Mouse (Mus musculus) embryo, embryonic 9.5 days (tissue): ENCODE measurements around the gene Mlana.

ENCODE experiments used
- DNase-seq: peaks from one replicate; pipeline ENCODE4 v3.0.0-alpha.2; 2017; ENCODE audit errors: extremely low spot score

The Mlana gene

DNA sequence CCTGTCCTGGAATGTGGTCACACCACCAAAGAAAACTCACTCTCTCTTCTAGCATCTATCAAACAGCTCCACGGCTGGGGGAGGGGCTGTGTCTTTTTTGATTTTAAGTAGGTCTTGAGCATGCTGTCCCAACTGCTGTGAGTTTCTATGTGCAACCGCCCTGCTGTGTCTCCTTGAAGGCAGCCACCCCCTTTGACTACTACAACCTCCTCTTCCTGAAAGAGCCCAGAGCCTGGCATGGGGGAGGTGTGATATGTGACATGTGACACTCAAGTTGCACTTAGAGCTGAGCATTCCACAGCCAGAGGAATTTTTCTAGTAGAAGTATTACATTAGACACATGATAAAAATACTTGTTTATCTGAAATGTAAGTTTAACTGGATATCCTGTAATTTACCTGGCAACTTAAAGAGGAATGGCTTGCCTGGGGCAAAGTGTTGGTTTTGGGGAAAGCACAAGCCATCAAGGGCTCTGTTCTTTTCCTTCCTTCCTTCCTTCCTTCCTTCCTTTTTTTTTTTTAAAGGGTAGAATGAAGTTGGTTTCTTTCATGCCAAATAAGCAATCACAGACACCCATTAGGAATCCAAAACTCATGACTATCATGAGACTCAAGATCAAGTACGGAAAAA, at the start of gene Mlana:
Gene Mlana (plus strand): TSS at position 580 of the 630 bp plus-strand sequence.
- no peak for DNase-seq

- DNase-seq = no peak
Measured at GRCm38 (mm10) chr19:29648550-29648914, 49.1 kb upstream of the Mlana start.

DNA sequence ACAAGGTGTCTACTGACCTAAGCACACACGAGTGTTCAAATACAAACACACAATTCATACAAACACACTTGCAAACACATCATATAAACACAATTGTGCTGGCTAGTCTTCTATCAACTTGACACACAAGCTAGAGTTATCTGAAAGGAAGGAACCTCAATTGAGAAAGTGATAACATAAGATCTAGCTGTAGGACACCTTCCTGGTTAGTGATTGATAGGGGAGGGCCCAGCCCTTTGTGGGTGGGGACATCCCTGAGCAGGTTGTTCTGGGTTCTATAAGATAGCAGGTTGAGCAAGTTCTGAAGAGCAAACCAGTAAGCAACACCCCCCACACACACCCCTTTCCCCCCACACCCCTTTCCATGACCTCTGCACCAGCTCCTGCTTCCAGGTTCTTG, 47.9 kb upstream of the Mlana start:
- no peak for DNase-seq

- DNase-seq = no peak
Measured at GRCm38 (mm10) chr19:29653768-29654265, 43.8 kb upstream of the Mlana start.

GRCm38 (mm10) chr19:29655148-29655547, 42.5 kb upstream of the Mlana start:
- DNase-seq = no peak

- DNase-seq = no peak
Measured at GRCm38 (mm10) chr19:29656029-29656428, 41.6 kb upstream of the Mlana start.

DNA sequence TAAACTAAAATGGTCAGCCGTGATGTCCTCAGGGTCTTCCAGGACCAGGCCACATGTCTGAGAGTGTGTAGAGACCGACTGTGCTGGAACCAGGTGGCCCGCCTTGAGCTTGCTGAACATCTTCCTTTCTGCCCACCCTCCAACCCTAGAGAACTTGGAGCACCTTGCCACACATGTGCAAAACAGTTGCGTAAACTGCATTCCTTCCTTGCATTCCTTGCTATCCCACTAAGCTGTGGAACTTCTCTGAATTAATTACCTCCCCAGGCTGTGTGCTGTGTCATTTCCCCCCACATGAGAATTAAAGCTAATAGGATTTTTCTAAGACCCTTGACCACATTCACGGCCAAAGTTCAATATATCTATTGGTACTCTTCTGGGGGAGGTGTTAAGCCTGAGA, 41.0 kb upstream of the Mlana start:
- no peak for DNase-seq

GRCm38 (mm10) chr19:29657033-29657432, 40.6 kb upstream of the Mlana start:
- no peak for DNase-seq

DNA sequence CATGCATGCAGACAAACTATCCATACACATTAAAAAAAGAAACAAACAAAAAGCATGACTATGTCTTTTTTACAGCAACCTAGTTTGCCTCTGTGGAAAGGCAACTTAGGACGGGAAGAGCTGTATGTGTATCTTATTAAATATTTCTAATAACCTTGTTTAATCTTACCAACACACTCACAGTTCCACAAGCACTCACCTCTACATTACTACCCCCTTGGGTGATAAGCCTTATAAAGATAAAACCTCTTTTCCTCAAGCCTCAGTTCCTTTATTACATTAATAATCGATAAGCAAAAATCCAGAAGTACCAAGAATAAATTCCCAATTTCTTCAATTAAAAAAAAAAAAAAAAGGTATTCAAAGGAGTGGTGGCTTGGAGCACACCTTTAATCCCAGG, 40.1 kb upstream of the Mlana start:
- no peak for DNase-seq

GRCm38 (mm10) chr19:29658836-29659235, 38.8 kb upstream of the Mlana start:
- DNase-seq = no peak

GRCm38 (mm10) chr19:29659705-29660104, 37.9 kb upstream of the Mlana start:
- DNase-seq = no peak

GRCm38 (mm10) chr19:29660835-29661764, 36.5 kb upstream of the Mlana start:
- DNase-seq = no peak

DNA sequence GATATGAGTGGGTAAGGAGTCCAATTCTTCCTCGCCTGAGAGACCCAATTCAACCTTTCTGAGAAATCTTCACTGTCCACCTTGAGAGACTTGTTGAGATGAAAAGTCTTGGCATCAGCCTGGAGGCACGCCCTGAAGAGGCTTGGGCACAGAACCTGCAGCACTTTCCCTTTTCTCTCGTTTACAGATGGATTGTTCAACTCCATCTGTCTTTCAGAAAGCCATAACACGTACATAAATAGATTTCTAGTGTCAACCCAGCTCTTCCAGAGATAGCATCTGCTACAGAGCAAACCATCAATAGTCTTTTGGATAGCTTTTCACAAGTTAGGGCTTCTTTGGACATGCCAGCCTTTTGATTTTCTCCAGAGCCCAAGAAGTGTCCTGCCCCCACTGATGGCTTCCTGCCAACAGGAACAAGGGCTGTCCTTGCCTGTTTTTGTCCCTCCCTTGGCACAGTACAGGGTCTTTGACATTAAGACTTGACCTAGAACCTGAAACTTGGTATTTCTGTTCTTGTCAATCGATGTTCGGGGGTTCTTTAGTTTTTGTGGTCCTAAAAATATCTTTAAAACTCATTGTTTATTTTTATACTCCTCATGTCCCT, 35.5 kb upstream of the Mlana start:
- DNase-seq = no peak

GRCm38 (mm10) chr19:29663780-29664179, 33.8 kb upstream of the Mlana start:
- no peak for DNase-seq

GRCm38 (mm10) chr19:29664934-29665333, 32.7 kb upstream of the Mlana start:
- DNase-seq = no peak

- DNase-seq = no peak
Measured at GRCm38 (mm10) chr19:29666164-29666563, 31.5 kb upstream of the Mlana start.

DNA sequence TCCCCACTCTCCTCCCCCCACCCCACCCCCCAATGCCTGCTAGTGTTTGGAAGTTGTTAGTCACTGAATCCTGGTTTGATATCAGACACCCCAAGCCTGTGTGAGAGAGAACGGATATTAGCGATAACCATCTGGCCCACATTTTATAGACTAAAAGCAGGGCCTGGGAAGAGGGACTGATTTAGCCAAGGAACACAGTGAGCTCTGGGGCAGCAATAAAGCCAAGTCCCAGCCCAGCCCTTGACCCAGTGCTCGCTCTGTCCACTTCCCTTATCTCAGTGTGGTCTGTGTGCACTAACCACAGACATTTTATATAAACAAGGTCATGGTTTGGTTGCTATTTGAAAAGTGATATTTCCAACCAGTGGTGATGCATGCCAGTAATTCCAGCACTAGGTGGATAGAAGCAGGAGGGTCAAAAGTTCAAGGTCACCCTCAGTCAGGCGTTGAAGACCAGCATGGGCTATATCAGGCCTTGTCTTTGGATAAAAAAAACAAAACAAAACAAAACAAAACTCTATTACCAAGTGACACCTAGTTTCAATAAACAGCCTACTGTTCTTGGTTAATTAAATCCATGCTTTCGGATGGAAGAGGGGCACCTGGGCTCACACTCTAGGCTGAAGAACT, 30.5 kb upstream of the Mlana start:
- no peak for DNase-seq

DNA sequence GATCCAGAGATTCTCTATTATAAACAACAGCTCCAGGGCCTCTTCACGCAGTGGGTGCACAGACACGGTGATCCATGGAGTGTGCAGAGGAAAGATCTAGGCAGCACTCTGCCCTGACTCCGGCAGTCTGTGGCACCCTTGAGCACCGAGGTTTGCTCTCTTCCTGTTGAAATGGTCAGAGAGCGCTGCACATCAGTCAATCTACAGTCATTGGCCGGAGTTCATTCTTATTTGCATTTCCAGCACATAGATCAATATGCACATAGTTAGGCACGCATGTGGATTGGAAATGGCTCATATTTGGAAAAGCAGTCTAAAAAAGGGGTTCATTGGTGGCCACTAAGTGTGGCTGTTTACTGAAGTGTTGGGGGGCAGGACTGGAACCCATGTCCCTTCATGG, 29.5 kb upstream of the Mlana start:
- no peak for DNase-seq

- DNase-seq = no peak
Measured at GRCm38 (mm10) chr19:29670247-29670646, 27.4 kb upstream of the Mlana start.

- no peak for DNase-seq
Measured at GRCm38 (mm10) chr19:29671160-29671559, 26.5 kb upstream of the Mlana start.

DNA sequence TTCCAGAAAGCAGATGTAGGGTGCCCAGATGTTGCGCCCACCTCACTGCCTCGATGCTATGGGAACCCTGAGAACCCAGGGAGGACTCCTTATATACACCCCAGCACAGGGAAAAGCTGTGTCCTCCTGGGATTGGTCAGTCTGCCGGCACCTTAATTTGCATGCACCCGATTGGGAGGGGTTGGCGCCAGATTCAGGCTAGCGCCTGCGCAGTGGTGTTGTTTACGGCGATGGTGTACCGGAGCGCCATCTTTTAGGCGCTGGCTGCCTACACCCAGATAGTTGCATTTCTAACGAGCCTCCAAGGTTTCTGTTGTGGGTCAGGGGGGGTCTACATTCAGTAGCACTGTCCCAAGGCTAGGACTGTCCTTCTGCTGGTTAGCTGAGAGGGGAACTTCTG, 25.0 kb upstream of the Mlana start:
- no peak for DNase-seq

DNA sequence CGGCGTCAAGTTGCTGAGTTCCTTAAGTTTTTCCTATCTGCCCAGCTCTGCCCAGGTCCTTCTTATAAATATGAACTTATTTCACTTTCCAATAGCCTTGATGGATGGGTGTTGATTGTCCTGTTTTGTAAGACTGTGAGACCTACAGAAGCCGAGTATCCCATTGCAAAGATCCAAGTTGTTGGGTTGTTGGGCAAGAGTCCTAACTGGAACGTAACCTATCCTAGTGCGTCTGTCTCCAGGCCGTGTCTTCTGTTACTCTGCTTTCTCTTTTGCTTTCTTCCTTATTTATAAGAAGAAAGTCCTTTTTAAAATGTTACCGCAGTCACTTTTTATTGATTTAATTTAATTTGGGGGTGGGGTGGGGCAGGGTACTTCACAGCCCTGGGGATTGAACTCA, 22.7 kb upstream of the Mlana start:
- DNase-seq = no peak
